Mouse (Mus musculus) lung, adult 2 months (tissue): ENCODE data around the gene Moap1. TPM values are rescaled to one million over a fixed set of nuclear protein-coding genes. Genes with fewer than 3 reads are reported as not detected.

ENCODE experiments used
- DNase-seq: peaks from one replicate; pipeline ENCODE4 v3.0.0; 2022
- H3K4me1 ChIP-seq: fragments of 200-500 bp; 2 replicates; pipeline ENCODE4 v1.6.1; 2011; ENCODE audit warnings: low read length; ENCODE audit not compliant: control insufficient read depth, insufficient read depth
- H3K4me3 ChIP-seq: fragments of 200-500 bp; replicated peaks from 2 replicates; pipeline ENCODE3; 2011; ENCODE audit warnings: low read depth, mild to moderate bottlenecking, control low read depth, low read length; ENCODE audit errors: extremely low read depth
- CTCF ChIP-seq: fragments of 200-500 bp; IDR thresholded peaks from 2 replicates; pipeline ENCODE4 v1.5.1; 2011; ENCODE audit warnings: mild to moderate bottlenecking, low read length, control low read depth; ENCODE audit not compliant: insufficient read depth
- POLR2A ChIP-seq: fragments of 200-500 bp; IDR thresholded peaks from 2 replicates; pipeline ENCODE4 v1.6.1; 2011; ENCODE audit warnings: low read depth, mild to moderate bottlenecking, control low read depth, low read length, borderline replicate concordance; ENCODE audit errors: extremely low read depth
- WGBS: fragments of 180-500 bp; shearing (Covaris S2); methylation state at CpG from one replicate; pipeline ENCODE4 v1.1.7; 2018; 5-methylcytosine and 5-hydroxymethylcytosine counted together
- polyA plus RNA-seq: library from polyadenylated mRNA; depleted of rRNA; stranded (reverse); fragments of >200 nt; gene quantifications from 2 replicates; pipeline ENCODE4 v1.2.3, GENCODE M21; 2012

The Moap1 gene
- polyA plus RNA-seq, 1 experiment: 0.45 TPM

GRCm38 (mm10) chr12:102709896-102710295 lies 33.6 kb downstream of the Moap1 start:
- no peak for TF ChIP-seq POLR2A
- TF ChIP-seq CTCF: no peak
- H3K4me1 ChIP-seq: 0 out of 2 replicates have a peak, but pooled peaks cover 2% of the 10 kb centered on the region
- 83% methylated on average over 5 of the region's 5 CpGs for WGBS
- H3K4me3 ChIP-seq: no peak overlapping the region
- no peak for DNase-seq

GRCm38 (mm10) chr12:102708220-102708619 lies 35.2 kb downstream of the Moap1 start:
- TF ChIP-seq CTCF (0 out of 2 replicates have a peak, but pooled peaks have one; percentile 20), POLR2A (no peak)
- DNase-seq: no peak
- Histone ChIP-seq H3K4me1 (peaks cover 9% of the 10 kb centered on the region; the same call in 1 of the 2 replicates), H3K4me3 (no peak overlapping the region)
- 65% methylated on average over 11 of the region's 11 CpGs for WGBS

GRCm38 (mm10) chr12:102706833-102707463 lies 36.5 kb downstream of the Moap1 start:
- Histone ChIP-seq H3K4me1 (peaks cover 11% of the 10 kb centered on the region; the same call in 1 of the 2 replicates), H3K4me3 (no peak overlapping the region)
- 87% methylated on average over 10 of the region's 10 CpGs for WGBS
- TF ChIP-seq POLR2A (no peak), CTCF (no peak)
- DNase-seq: no peak

GRCm38 (mm10) chr12:102705906-102706640 lies 37.4 kb downstream of the Moap1 start:
- 58% methylated on average over 6 of the region's 6 CpGs for WGBS
- DNase-seq: no peak
- TF ChIP-seq POLR2A (no peak), CTCF (no peak)
- H3K4me3 ChIP-seq: no peak overlapping the region
- peaks cover 11% of the 10 kb centered on the region; the same call in 1 of the 2 replicates for H3K4me1 ChIP-seq

GRCm38 (mm10) chr12:102705216-102705871 lies 38.1 kb downstream of the Moap1 start:
- 3% methylated on average over 45 of the region's 45 CpGs for WGBS
- Histone ChIP-seq H3K4me1 (peaks cover 11% of the 10 kb centered on the region; the same call in 1 of the 2 replicates), H3K4me3 (peak overlapping the region; percentile 66)
- peak; percentile 31; the same call in 1 of the 2 replicates for TF ChIP-seq CTCF
- no peak for TF ChIP-seq POLR2A
- peak; percentile 87 for DNase-seq

- peak; percentile 57 for DNase-seq
- no peak for TF ChIP-seq CTCF
- TF ChIP-seq POLR2A: no peak
These were observed 38.8 kb downstream of the Moap1 start, which contains the start of gene Itpk1 for GRCm38 (mm10) chr12:102704457-102705198. Itpk1 (minus strand) TSS chr12:102704930.

GRCm38 (mm10) chr12:102703921-102704408 lies 39.5 kb downstream of the Moap1 start:
- 17% methylated on average over 17 of the region's 17 CpGs for WGBS
- H3K4me1 ChIP-seq: peaks cover 11% of the 10 kb centered on the region; the same call in 1 of the 2 replicates
- no peak for DNase-seq
- TF ChIP-seq CTCF: no peak
- no peak for TF ChIP-seq POLR2A
- H3K4me3 ChIP-seq: peak overlapping the region; percentile 76

More at GRCm38 (mm10) chr12:102704457-102705198, 38.8 kb downstream of the Moap1 start, which contains the start of gene Itpk1:
- Histone ChIP-seq H3K4me1 (peaks cover 11% of the 10 kb centered on the region; the same call in 1 of the 2 replicates), H3K4me3 (peak within 1 kb of the TSS; percentile 76)
- 1% methylated on average over 103 of the region's 105 CpGs for WGBS

- no peak for TF ChIP-seq CTCF
- TF ChIP-seq POLR2A: no peak
- Histone ChIP-seq H3K4me1 (peaks cover 11% of the 10 kb centered on the region; the same call in 1 of the 2 replicates), H3K4me3 (peak overlapping the region; percentile 4)
- DNase-seq: no peak
- WGBS: 54% methylated on average over 6 of the region's 6 CpGs
These were observed 40.0 kb downstream of the Moap1 start for GRCm38 (mm10) chr12:102703441-102703840.
